Mouse (Mus musculus) ES-Bruce4 (cell line): ENCODE measurements around the gene Batf2.

Experiments used
- CTCF ChIP-seq: IDR thresholded peaks from one replicate; pipeline ENCODE4 v1.8.1; 2011; ENCODE audit warnings: low read depth, low read length
- POLR2A ChIP-seq: IDR thresholded peaks from one replicate; pipeline ENCODE4 v1.8.1; 2011; ENCODE audit warnings: low read length; ENCODE audit not compliant: insufficient read depth

GRCm38 (mm10) chr19:6094119-6094518, 46.7 kb upstream of the Batf2 start, which contains the start of gene AC131692.1:
- TF ChIP-seq CTCF (no peak), POLR2A (no peak)
